Comparison of ENCODE assay signal across 15 mouse cellular contexts in the genomic region with DNA sequence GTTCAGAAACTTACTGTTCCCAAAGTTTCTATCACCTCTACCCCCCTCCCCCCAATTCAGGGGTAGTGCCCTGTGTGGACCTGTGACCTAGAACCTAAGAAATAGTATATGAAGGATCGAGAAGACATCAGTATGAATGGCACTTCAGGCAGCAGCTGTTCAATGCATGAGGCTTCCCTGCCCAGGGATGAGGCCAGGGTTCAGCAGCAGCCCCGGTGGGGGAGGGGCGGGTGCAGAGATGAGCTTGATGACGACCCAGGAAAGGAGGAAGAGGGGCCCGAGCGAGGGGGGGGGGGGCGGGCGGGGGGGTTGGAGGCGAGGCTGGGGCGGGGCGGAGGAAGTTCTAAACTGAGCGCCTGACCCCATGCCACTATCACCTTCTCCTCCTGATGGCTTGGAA. TPM values are rescaled to one million over a fixed set of nuclear protein-coding genes. Genes with fewer than 3 reads are reported as not detected.
DNase-seq lines count a peak whose midpoint lies in the region; ATAC-seq lines count a peak whose summit lies in the region.
"Had no signal": no experiment of that assay in that cellular context is flagged by ENCODE, and none has a peak within 500 bp of the region (broad histone marks: within the 10 kb centered on the region; RNA-seq: fewer than 3 reads in every experiment).

No protein-coding gene starts in this region.

- no peaks in the 10 kb centered on the region for H3K36me3 ChIP-seq in kidney, embryonic 14.5 days (ENCODE audit: control insufficient read depth, insufficient read depth, low read length)
- no peaks in the 10 kb centered on the region for H3K36me3 ChIP-seq in intestine, embryonic 16.5 days (ENCODE audit: control insufficient read depth, insufficient read depth, low read length)
- no peaks in the 10 kb centered on the region for H3K36me3 ChIP-seq in splenic B cell, adult 2 months (ENCODE audit: control insufficient read depth, insufficient read depth, low read length, poor library complexity, severe bottlenecking)

- no peak for DNase-seq in kidney, adult 18-20 months
- peak; percentile 64 for DNase-seq in embryo, embryonic 10 days (ENCODE audit: low spot score)
- peak; percentile 8 for DNase-seq in splenic B cell, adult 2 months (ENCODE audit: low read depth, low spot score)
- DNase-seq in spleen, adult 18-20 months: no peak
- DNase-seq in layer of hippocampus, postnatal 10 days (ENCODE audit: low spot score in 2 of 2): no peak
- no peak for DNase-seq in gastrocnemius, postnatal 10 days
- DNase-seq: cerebellum, adult 9-10 months; gastrocnemius, postnatal 36 days; kidney, postnatal 10 days had no signal

- no peak overlapping the region for H3K4me3 ChIP-seq in kidney, embryonic 14.5 days (ENCODE audit: low read length)
- H3K4me3 ChIP-seq in intestine, embryonic 16.5 days (ENCODE audit: low read length): no peak overlapping the region

- H3K4me1 ChIP-seq in kidney, embryonic 14.5 days (ENCODE audit: control insufficient read depth, insufficient read depth, low read length): peaks cover 7% of the 10 kb centered on the region; the same call in 1 of the 2 replicates
- H3K4me1 ChIP-seq in intestine, embryonic 16.5 days (ENCODE audit: control insufficient read depth, insufficient read depth, low read length): peaks cover 12% of the 10 kb centered on the region; the same call in 1 of the 2 replicates

- no peaks in the 10 kb centered on the region for H3K9me3 ChIP-seq in kidney, embryonic 14.5 days (ENCODE audit: control insufficient read depth, low read length)
- no peaks in the 10 kb centered on the region for H3K9me3 ChIP-seq in intestine, embryonic 16.5 days (ENCODE audit: control insufficient read depth, low read length)

- H3K4me2 ChIP-seq in kidney, embryonic 14.5 days (replicated peaks; ENCODE audit: low read depth, low read length): 0 out of 2 replicates have a peak overlapping the region, but pooled peaks have one; percentile 8
- no peak overlapping the region for H3K4me2 ChIP-seq in intestine, embryonic 16.5 days (ENCODE audit: low read depth, low read length)

- WGBS in kidney, embryonic 14.5 days: 14% methylated on average over 8 of the region's 12 CpGs
- 9% methylated on average over 10 of the region's 12 CpGs for WGBS in intestine, embryonic 16.5 days

- H3K27me3 ChIP-seq in kidney, embryonic 14.5 days (ENCODE audit: control insufficient read depth, insufficient read depth, low read length): no peaks in the 10 kb centered on the region
- H3K27me3 ChIP-seq in intestine, embryonic 16.5 days (replicated peaks; ENCODE audit: control insufficient read depth, insufficient read depth, low read length): no peaks in the 10 kb centered on the region
- no peaks in the 10 kb centered on the region for H3K27me3 ChIP-seq in splenic B cell, adult 2 months (ENCODE audit: control insufficient read depth, insufficient read depth, low read length, poor library complexity, severe bottlenecking)

- no peak for ATAC-seq in kidney, embryonic 14.5 days (ENCODE audit: low FRiP score, low TSS enrichment)
- peak; percentile 49 for ATAC-seq in intestine, embryonic 16.5 days

- no peak overlapping the region for H3K9ac ChIP-seq in kidney, embryonic 14.5 days (ENCODE audit: low read depth, low read length)
- H3K9ac ChIP-seq in intestine, embryonic 16.5 days (ENCODE audit: low read depth, low read length): no peak overlapping the region

- H3K27ac ChIP-seq in kidney, embryonic 14.5 days (ENCODE audit: low read depth, low read length): no peak overlapping the region
- H3K27ac ChIP-seq in intestine, embryonic 16.5 days (ENCODE audit: low read length): no peak overlapping the region

RNA-seq across cellular contexts. Expression of a gene that starts 3.6 kb away (rescaled TPM):
- polyA plus RNA-seq in kidney, embryonic 14.5 days (2014; fragmentation: Nextera tagmentation; extraction: Ambion mirVana): not detected in 2 replicates
- not detected in 2 replicates for polyA plus RNA-seq in intestine, embryonic 16.5 days (2015; fragmentation: Nextera tagmentation; extraction: Ambion mirVana)
- not detected for total RNA-seq in layer of hippocampus, postnatal 10 days (2021)
- not detected for total RNA-seq in gastrocnemius, postnatal 10 days (2021)
- total RNA-seq: gastrocnemius, postnatal 36 days; hematopoietic stem cell, adult 5-6 weeks; left cerebral cortex, adult 8-10 months; liver, adult 2 months had no signal
- polyA plus RNA-seq: liver, adult 2 months; small intestine, adult 2 months had no signal

RNA-seq across cellular contexts. Expression of a gene that starts 9.6 kb away (rescaled TPM):
- 0.06 TPM in 1 of 2 replicates, not detected in the other for polyA plus RNA-seq in kidney, embryonic 14.5 days (2014; fragmentation: Nextera tagmentation; extraction: Ambion mirVana)
- 0.31 TPM in 1 of 2 replicates, not detected in the other for polyA plus RNA-seq in intestine, embryonic 16.5 days (2015; fragmentation: Nextera tagmentation; extraction: Ambion mirVana)
- under 1 TPM; 0.27 TPM for total RNA-seq in layer of hippocampus, postnatal 10 days (2021)
- under 1 TPM; 0.19 to 0.32 TPM for total RNA-seq in gastrocnemius, postnatal 10 days (2021)
- total RNA-seq: gastrocnemius, postnatal 36 days; liver, adult 2 months had no signal

RNA-seq across cellular contexts. Expression of a gene that starts 53.7 kb away (rescaled TPM):
- 58.3 and 62.7 TPM in 2 replicates for polyA plus RNA-seq in kidney, embryonic 14.5 days (2014; fragmentation: Nextera tagmentation; extraction: Ambion mirVana)
- 18.7 and 19.3 TPM in 2 replicates for polyA plus RNA-seq in intestine, embryonic 16.5 days (2015; fragmentation: Nextera tagmentation; extraction: Ambion mirVana)
- 10 to 100 TPM; 73.2 to 73.5 TPM for total RNA-seq in layer of hippocampus, postnatal 10 days (2021)
- 100 to 1,000 TPM in 1 of 2 experiments, 10 to 100 TPM in 1; 90.1 to 127 TPM for total RNA-seq in gastrocnemius, postnatal 10 days (2021)

Comparison
In these comparisons a context has a peak if more than half of its experiments do, and no peak if none do; other contexts are left out.
1. DNase-seq: peak in embryo, embryonic 10 days (single experiment) and splenic B cell, adult 2 months (single experiment); none in kidney, adult 18-20 months (single experiment), spleen, adult 18-20 months (0 of 2), layer of hippocampus, postnatal 10 days (0 of 2) and gastrocnemius, postnatal 10 days (single experiment).